Mouse (Mus musculus) midbrain, postnatal 0 days (tissue): ENCODE results near the gene Plpp6. TPM values are rescaled to one million over a fixed set of nuclear protein-coding genes. Genes with fewer than 3 reads are reported as not detected.
"Not testable (repeated sequence)": the region's sequence is repeated elsewhere in the genome, so short reads cannot be mapped to it uniquely, and the experiment has no call there.

Source experiments
- ATAC-seq: fragments of 200-750 bp; cut with Nextera tagmentation; 2 replicates; pipeline ENCODE4 v1.8.0; 2017; ENCODE audit warnings: moderate number of reproducible peaks, mild to moderate bottlenecking, moderate TSS enrichment, moderate library complexity; ENCODE audit not compliant: low FRiP score
- DNase-seq: peaks from one replicate; pipeline ENCODE4 v3.0.0-alpha.2; 2015; ENCODE audit warnings: low spot score
- H3K27ac ChIP-seq: fragments of 300-500 bp; sonication (generic); 2 replicates; pipeline ENCODE4 v1.5.1; 2014; ENCODE audit warnings: low read depth, mild to moderate bottlenecking, low read length, mixed read lengths
- H3K27me3 ChIP-seq: fragments of 300-500 bp; sonication (generic); 2 replicates; pipeline ENCODE4 v1.6.1; 2014; ENCODE audit warnings: low read length, control low read depth, mixed read lengths; ENCODE audit not compliant: insufficient read depth
- H3K36me3 ChIP-seq: fragments of 300-500 bp; sonication (generic); 2 replicates; pipeline ENCODE4 v1.6.1; 2014; ENCODE audit warnings: low read length, control low read depth, mixed read lengths; ENCODE audit not compliant: insufficient read depth
- H3K4me1 ChIP-seq: fragments of 300-500 bp; sonication (generic); 2 replicates; pipeline ENCODE4 v1.6.1; 2014; ENCODE audit warnings: mild to moderate bottlenecking, control low read depth, antibody characterized with exemption, low read length, mixed read lengths; ENCODE audit not compliant: insufficient read depth
- H3K4me2 ChIP-seq: fragments of 300-500 bp; sonication (generic); 2 replicates; pipeline ENCODE4 v1.6.1; 2014; ENCODE audit warnings: low read depth, mild to moderate bottlenecking, low read length, mixed read lengths; ENCODE audit not compliant: poor library complexity, severe bottlenecking
- H3K4me3 ChIP-seq: fragments of 300-500 bp; sonication (generic); 2 replicates; pipeline ENCODE4 v1.5.1; 2014; ENCODE audit warnings: low read depth, mild to moderate bottlenecking, low read length, moderate library complexity
- H3K9ac ChIP-seq: fragments of 300-500 bp; sonication (generic); replicated peaks from 2 replicates; pipeline ENCODE4 v1.6.1; 2014; ENCODE audit warnings: mild to moderate bottlenecking, low read length, moderate library complexity, mixed read lengths; ENCODE audit not compliant: poor library complexity, severe bottlenecking
- H3K9me3 ChIP-seq: fragments of 300-500 bp; sonication (generic); 2 replicates; pipeline ENCODE4 v1.6.1; 2016; ENCODE audit warnings: low read length, control low read depth
- CTCF ChIP-seq: IDR thresholded peaks from 2 replicates; pipeline ENCODE4 v1.5.1; 2016; ENCODE audit warnings: antibody characterized with exemption, mild to moderate bottlenecking
- WGBS: fragments of 180-500 bp; shearing (Covaris S2); extraction: QIAGEN DNeasy Blood & Tissue Kit; methylation state at CpG from one replicate; pipeline ENCODE4 v1.1.7; 2014; 5-methylcytosine and 5-hydroxymethylcytosine counted together
- polyA plus RNA-seq: library from polyadenylated mRNA; unstranded; fragments of >200 nt; fragmentation: Nextera tagmentation; extraction: Ambion mirVana; gene quantifications from 2 replicates; pipeline ENCODE4 v1.2.1, GENCODE M21; 2015
- total RNA-seq: library from RNA; depleted of rRNA; stranded (reverse); fragments of >200 nt; gene quantifications from 2 replicates; pipeline ENCODE4 v1.2.3, GENCODE M21; 2014

Gene Plpp6
- total and polyA plus RNA-seq, 2 experiments from 2014 or later: 20.0 to 23.3 TPM

DNA sequence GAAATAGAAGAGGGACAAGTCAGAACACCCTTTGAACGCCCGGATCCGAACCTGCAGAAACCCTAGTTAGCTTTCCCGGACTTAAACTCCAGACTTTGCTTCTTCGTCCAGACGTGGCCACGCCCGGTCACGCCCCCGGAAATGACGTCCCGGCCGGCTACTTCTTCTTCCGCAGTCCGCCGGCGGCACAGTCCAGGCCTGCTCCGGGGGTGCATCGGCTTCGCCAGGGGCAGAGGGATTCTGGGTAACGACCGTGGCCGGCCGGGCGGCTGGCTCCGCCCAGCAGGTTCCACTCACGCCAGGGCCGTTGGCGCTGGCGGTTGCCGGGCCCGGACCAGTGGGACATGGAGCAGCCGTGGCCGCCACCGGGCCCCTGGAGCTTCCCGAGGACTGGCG, 26.4 kb downstream of the Plpp6 start, which contains the start of gene Cdc37l1:
TSS of gene Cdc37l1 (plus strand) at position 159 of the 396 bp plus-strand sequence.
- ATAC-seq (peak; percentile 94), DNase-seq (peak; percentile 95)
- no peaks in the 10 kb centered on the region for H3K9me3 ChIP-seq
- TF ChIP-seq CTCF: no peak
- H3K4me3 ChIP-seq: peak within 1 kb of the TSS; percentile 71
- no peaks in the 10 kb centered on the region; the same call in 1 of the 2 replicates for H3K36me3 ChIP-seq
- H3K4me1 ChIP-seq: no peaks in the 10 kb centered on the region
- peak within 1 kb of the TSS; percentile 83 for H3K9ac ChIP-seq
- H3K27ac ChIP-seq: peak within 1 kb of the TSS; percentile 86
- WGBS: 0% methylated on average over 37 of the region's 37 CpGs
- H3K4me2 ChIP-seq: peak within 1 kb of the TSS; percentile 70
- no peaks in the 10 kb centered on the region for H3K27me3 ChIP-seq

DNA sequence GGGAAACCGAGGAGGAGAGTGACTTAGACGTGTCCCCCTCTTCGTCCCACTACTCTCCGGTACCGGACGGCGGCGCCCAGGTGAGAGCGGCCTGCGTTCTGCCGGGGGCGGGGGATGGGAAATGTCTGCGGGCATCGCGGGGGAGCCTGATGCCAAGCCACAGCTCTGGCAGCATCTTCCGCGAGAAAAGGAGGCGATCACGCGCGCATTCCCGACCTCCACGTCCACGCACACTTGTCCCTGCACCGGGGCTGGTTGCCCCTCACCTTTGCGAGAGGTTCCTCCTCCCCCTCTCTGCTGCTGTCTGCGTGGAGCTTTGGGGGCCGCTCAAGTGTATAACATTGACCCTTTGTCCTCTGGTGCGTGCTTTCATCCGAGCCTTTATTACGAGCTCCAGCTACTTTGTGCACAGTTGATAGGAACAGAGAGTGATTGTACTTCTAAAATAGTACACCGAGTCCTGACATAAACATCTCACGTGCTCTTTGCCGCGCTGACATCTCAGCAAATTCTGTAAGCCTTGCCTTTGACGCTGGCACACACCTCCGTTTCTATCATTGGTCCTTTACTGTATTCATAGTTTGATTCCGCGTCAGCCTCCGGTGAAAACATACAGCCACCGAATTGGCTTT, 27.0 kb downstream of the Plpp6 start:
- Histone ChIP-seq H3K9ac (peak overlapping the region; percentile 83), H3K27me3 (no peaks in the 10 kb centered on the region), H3K4me3 (peak overlapping the region; percentile 71), H3K4me1 (no peaks in the 10 kb centered on the region), H3K4me2 (peak overlapping the region; percentile 70), H3K9me3 (no peaks in the 10 kb centered on the region), H3K36me3 (peaks cover 4% of the 10 kb centered on the region; the same call in 1 of the 2 replicates), H3K27ac (peak overlapping the region; percentile 86)
- WGBS: under 1% methylated on average over 31 of the region's 41 CpGs
- no peak for TF ChIP-seq CTCF
- peak; percentile 36 for DNase-seq
- ATAC-seq: peak; percentile 63

DNA sequence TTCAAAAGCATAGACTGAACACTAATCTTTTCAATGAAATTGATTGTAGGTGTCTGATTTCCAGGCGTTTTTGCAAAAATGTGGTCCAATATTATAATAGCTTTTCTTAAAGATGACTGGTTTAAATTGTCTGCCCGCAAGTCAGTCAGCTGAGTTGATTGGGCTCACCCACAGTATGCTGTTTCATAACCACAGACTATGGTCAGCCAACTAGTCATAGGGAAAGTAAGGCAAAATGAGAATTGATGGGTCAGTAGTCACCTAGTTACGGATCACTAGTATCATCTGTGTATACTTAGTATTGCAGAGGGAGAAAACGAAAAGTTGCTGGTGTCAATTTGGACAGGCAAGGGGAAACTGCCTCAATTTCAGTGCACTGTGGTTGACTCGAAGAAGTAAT, 27.6 kb downstream of the Plpp6 start:
- 77% methylated on average over 5 of the region's 5 CpGs for WGBS
- H3K9me3 ChIP-seq: no peaks in the 10 kb centered on the region

DNA sequence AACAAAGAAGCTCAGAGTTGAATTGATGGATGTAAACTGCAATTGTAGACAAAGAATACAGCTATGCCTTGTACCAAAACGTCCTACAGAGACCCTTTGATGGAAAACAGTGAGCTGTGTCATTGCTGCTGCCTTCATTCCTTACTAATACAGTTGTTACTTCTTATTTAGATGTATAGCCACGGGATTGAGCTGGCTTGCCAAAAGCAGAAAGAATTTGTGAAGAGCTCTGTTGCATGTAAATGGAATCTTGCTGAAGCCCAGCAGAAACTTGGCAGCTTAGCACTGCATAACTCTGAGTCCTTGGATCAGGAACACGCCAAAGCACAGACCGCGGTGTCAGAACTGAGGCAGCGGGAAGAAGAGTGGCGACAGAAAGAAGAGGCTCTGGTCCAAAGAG, 31.1 kb downstream of the Plpp6 start:
- no peak overlapping the region for H3K4me2 ChIP-seq
- H3K36me3 ChIP-seq: peaks cover 9% of the 10 kb centered on the region; the same call in 1 of the 2 replicates
- H3K27ac ChIP-seq: peak overlapping the region; percentile 2; the same call in 1 of the 2 replicates
- no peak for TF ChIP-seq CTCF
- no peak overlapping the region for H3K9ac ChIP-seq
- H3K4me3 ChIP-seq: no peak overlapping the region
- H3K4me1 ChIP-seq: no peaks in the 10 kb centered on the region
- ATAC-seq (peak; percentile 53; the same call in 1 of the 2 replicates), DNase-seq (peak; percentile 80)
- no peaks in the 10 kb centered on the region for H3K27me3 ChIP-seq
- no peaks in the 10 kb centered on the region for H3K9me3 ChIP-seq
- WGBS: 57% methylated on average over 7 of the region's 7 CpGs

More for the DNA sequence above, 27.6 kb downstream of the Plpp6 start:
- Histone ChIP-seq H3K27ac (0 out of 2 replicates have a peak overlapping the region, but pooled peaks have one; percentile 86), H3K36me3 (peaks cover 7% of the 10 kb centered on the region; the same call in 1 of the 2 replicates), H3K4me3 (peak overlapping the region; percentile 71), H3K4me2 (peak overlapping the region; percentile 70), H3K9ac (peak overlapping the region; percentile 83), H3K4me1 (no peaks in the 10 kb centered on the region), H3K27me3 (no peaks in the 10 kb centered on the region)
- DNase-seq: no peak
- ATAC-seq: no peak
- TF ChIP-seq CTCF: no peak

DNA sequence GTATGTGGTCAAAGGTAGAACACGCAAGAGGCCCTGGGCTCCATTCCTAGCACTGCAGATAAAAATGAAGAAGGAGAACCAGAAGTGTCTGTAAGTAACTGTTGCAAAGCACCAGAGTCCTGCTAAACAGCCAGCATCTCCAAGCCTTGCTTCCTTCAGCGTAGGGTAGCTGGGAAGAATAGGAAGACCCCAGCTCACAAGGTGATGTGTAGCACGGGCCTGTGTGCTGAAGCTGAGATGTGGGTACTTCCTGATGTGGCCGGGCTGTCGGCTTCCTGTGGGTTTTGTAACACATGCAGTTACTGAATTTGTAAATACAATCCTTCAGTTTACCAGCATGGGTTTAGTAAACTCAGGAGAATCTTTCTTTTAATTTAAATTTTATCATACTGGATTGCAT, 31.6 kb downstream of the Plpp6 start:
- 81% methylated on average over 5 of the region's 5 CpGs for WGBS
- no peak overlapping the region for H3K4me3 ChIP-seq
- H3K9ac ChIP-seq: no peak overlapping the region
- TF ChIP-seq CTCF: no peak
- H3K27me3 ChIP-seq: no peaks in the 10 kb centered on the region
- H3K9me3 ChIP-seq: no peaks in the 10 kb centered on the region
- peaks cover 13% of the 10 kb centered on the region; the same call in 1 of the 2 replicates for H3K36me3 ChIP-seq
- ATAC-seq: no peak
- no peak overlapping the region; the same call in 1 of the 2 replicates for H3K27ac ChIP-seq
- no peaks in the 10 kb centered on the region for H3K4me1 ChIP-seq
- no peak for DNase-seq
- no peak overlapping the region for H3K4me2 ChIP-seq

DNA sequence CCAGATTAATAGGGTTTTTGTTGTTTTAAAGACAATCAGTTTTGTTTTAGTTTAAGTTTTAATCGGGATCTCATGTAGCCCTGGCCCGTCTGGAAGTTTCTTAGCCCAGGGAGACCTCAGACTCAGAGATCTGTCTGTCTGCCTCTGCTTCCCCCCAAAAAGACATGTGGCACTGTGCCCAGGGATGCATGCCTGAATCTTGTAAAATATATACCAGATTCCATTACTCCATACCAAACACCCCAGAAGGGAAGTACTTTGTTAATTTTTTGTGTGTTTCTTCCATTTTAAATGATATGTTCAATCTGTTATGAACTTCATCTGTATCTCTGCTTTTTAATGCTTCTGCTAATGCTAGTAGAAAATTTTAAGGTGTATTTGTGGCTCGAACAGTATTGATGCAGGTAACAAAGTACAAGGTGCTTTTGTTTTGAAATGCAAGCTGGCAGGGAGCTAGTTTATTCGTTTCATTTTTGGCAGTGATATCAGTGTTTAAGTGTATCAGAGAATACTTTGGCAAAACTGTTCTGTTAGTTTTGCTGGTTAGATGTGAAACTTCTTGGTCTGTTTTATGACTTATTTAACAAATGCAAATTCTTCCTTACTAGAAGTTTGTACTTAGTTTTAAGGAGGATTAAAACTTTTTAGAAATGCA, 34.4 kb downstream of the Plpp6 start:
- WGBS: 88% methylated on average over 4 of the region's 4 CpGs
- no peak for ATAC-seq
- peaks cover 19% of the 10 kb centered on the region; the same call in 1 of the 2 replicates for H3K36me3 ChIP-seq
- DNase-seq: no peak
- H3K4me3 ChIP-seq: no peak overlapping the region
- H3K9ac ChIP-seq: no peak overlapping the region
- no peak overlapping the region for H3K27ac ChIP-seq
- no peak overlapping the region for H3K4me2 ChIP-seq
- TF ChIP-seq CTCF: no peak
- no peaks in the 10 kb centered on the region for H3K4me1 ChIP-seq
- H3K27me3 ChIP-seq: no peaks in the 10 kb centered on the region
- no peaks in the 10 kb centered on the region for H3K9me3 ChIP-seq

DNA sequence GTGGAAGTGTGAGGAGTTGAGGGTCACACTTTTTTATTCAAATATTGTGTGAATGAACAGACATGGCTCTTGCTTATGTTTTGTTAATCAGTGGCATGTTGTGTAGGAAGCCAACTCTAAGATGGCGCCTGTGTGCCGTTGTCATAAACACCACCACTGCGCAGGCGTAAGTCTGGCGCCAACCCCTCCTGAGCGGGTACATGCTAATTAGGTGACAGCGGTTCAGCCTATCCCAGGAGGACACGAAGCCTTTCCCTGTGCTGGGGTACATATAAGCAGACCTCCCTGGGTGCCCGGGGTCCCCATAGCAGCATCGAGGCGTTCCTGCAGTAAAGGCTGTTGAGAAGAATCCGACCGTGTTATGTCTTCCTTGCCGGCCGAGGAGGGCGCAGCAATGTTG, 36.6 kb downstream of the Plpp6 start:
- ATAC-seq, H3K27me3 ChIP-seq: not testable (repeated sequence)

More for the DNA sequence above, 36.6 kb downstream of the Plpp6 start:
- peaks cover 18% of the 10 kb centered on the region; the same call in 1 of the 2 replicates for H3K36me3 ChIP-seq
- H3K9me3 ChIP-seq, H3K9ac ChIP-seq, H3K4me1 ChIP-seq, H3K4me3 ChIP-seq, DNase-seq, H3K27ac ChIP-seq, H3K4me2 ChIP-seq: not testable (repeated sequence)
- 97% methylated on average over 16 of the region's 16 CpGs for WGBS
